Mouse (Mus musculus) embryonic facial prominence, embryonic 10.5 days (tissue): ENCODE measurements around the gene Cd207. TPM values are rescaled to one million over a fixed set of nuclear protein-coding genes. Genes with fewer than 3 reads are reported as not detected.
"Not testable (repeated sequence)": the region's sequence is repeated elsewhere in the genome, so short reads cannot be mapped to it uniquely, and the experiment has no call there.

ENCODE experiments used
- DNase-seq: peaks from one replicate; pipeline ENCODE4 v3.0.0-alpha.2; 2017; ENCODE audit warnings: low spot score
- H3K27ac ChIP-seq: fragments of 300-500 bp; sonication (generic); replicated peaks from 2 replicates; pipeline ENCODE4 v1.5.1; 2016; ENCODE audit warnings: mild to moderate bottlenecking
- H3K27me3 ChIP-seq: fragments of 300-500 bp; sonication (generic); replicated peaks from 2 replicates; pipeline ENCODE4 v1.6.1; 2016; ENCODE audit warnings: low read depth, mild to moderate bottlenecking; ENCODE audit not compliant: poor library complexity, severe bottlenecking
- H3K36me3 ChIP-seq: fragments of 300-500 bp; sonication (generic); replicated peaks from 2 replicates; pipeline ENCODE4 v1.6.1; 2016; ENCODE audit warnings: mild to moderate bottlenecking, moderate library complexity
- H3K4me1 ChIP-seq: fragments of 300-500 bp; sonication (generic); 2 replicates; pipeline ENCODE4 v1.6.1; 2016
- H3K4me3 ChIP-seq: fragments of 300-500 bp; sonication (generic); 2 replicates; pipeline ENCODE4 v1.5.1; 2016; ENCODE audit warnings: mild to moderate bottlenecking, moderate library complexity
- H3K9me3 ChIP-seq: fragments of 300-500 bp; sonication (generic); 2 replicates; pipeline ENCODE4 v1.6.1; 2016; ENCODE audit warnings: mild to moderate bottlenecking
- WGBS: fragments of 180-500 bp; shearing (Covaris S2); methylation state at CpG from one replicate; pipeline ENCODE4 v1.1.7; 2016; 5-methylcytosine and 5-hydroxymethylcytosine counted together
- polyA plus RNA-seq: library from polyadenylated mRNA; unstranded; fragments of >200 nt; fragmentation: Nextera tagmentation; extraction: Ambion mirVana; gene quantifications from 2 replicates; pipeline ENCODE4 v1.2.1, GENCODE M21; 2016

Cd207 gene
- polyA plus RNA-seq, 1 experiment from 2014 or later, result not detected

DNA sequence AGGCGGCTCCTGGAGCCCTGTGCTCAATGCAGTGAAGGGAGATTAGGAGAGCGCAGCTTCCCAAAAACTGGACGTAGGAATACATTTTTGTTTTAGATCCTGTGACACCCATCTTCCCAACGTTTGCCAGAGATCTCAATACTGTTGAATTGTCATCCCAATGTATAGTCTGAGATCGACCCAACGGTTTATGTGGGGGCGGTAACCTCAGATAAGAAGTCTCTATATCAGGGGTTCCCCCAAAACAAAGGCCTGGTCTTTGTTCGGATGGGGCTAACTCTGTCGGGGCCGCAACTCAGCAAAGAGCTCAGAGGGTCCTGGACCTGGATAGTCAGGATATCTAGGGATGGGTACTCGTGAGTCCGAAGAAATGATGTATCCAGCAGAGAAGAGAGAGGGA, 15.3 kb upstream of the Cd207 start:
- DNase-seq, result no peak
- Histone ChIP-seq H3K4me3 (no peak overlapping the region), H3K27me3 (peaks cover 99% of the 10 kb centered on the region), H3K4me1 (peaks cover 8% of the 10 kb centered on the region; the same call in 1 of the 2 replicates), H3K9me3 (no peaks in the 10 kb centered on the region), H3K36me3 (no peaks in the 10 kb centered on the region), H3K27ac (no peak overlapping the region)
- WGBS, result under 1% methylated on average over 12 of the region's 12 CpGs

DNA sequence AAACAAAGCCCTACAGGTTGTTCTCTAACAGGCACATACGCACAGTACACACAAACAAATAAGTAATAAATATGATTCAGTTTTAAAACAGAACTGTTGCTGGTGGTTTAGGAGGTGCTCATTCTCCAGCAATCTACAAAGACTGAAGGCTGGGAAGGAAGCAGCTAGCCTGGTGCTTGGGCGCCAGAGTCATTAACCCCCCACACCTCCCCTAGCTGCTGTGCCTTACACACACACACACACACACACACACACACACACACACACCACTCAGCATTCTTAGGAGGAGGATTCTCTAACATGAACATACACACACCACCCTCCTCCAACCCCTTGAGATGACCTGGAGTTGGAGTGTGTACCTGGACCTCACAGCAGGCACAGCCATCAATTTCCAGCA, 13.3 kb upstream of the Cd207 start:
- Histone ChIP-seq H3K36me3 (no peaks in the 10 kb centered on the region), H3K4me1 (peaks cover 8% of the 10 kb centered on the region; the same call in 1 of the 2 replicates), H3K27ac (no peak overlapping the region), H3K4me3 (no peak overlapping the region), H3K9me3 (no peaks in the 10 kb centered on the region), H3K27me3 (peaks cover 86% of the 10 kb centered on the region)
- WGBS, result 58% methylated on average over 2 of the region's 2 CpGs
- no peak for DNase-seq

DNA sequence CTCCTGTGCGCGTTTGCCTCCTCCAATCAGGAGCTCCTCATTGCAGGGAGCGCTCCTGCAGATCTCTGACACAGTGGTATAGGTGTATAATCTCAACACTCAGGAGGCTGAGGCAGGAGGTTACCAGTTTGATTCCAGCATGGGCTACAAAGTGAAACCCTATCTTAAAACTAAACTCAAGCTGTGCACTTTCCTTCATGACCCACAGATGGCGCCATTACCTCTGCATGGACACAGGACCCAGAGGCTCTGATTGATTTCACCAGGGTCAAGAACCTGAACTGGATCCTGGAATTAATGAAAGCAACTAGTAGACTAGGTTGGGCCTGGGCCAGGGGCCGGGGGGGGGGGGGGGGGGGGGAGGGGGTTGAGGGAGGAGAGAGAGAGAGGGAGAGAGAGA, 12.6 kb upstream of the Cd207 start:
- peaks cover 8% of the 10 kb centered on the region; the same call in 1 of the 2 replicates for H3K4me1 ChIP-seq
- no peaks in the 10 kb centered on the region for H3K36me3 ChIP-seq
- H3K27ac ChIP-seq, result no peak overlapping the region
- peaks cover 84% of the 10 kb centered on the region for H3K27me3 ChIP-seq
- no peaks in the 10 kb centered on the region for H3K9me3 ChIP-seq
- 27% methylated on average over 4 of the region's 5 CpGs for WGBS
- DNase-seq, result peak; percentile 54
- no peak overlapping the region for H3K4me3 ChIP-seq

DNA sequence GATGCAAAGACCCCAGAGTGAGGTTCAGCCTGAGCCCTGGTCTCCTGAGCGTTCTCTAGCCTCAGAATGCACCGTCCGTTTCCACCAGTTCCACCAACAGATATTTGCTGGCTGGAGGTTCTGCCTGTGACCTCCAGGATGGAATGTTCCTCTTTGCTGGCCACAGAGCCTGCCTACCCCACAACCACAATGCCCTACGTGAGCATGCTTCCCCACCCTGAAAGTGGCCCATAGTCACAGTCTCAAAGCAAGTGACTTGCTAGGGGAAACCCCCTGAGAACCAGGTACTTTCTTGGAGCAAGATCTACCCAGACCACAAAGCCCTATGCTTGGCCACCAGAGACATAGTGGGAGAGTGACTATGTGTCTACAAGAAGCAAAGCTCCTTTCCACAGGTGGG, 11.7 kb upstream of the Cd207 start:
- DNase-seq, result no peak
- Histone ChIP-seq H3K4me1 (peaks cover 8% of the 10 kb centered on the region; the same call in 1 of the 2 replicates), H3K27me3 (peaks cover 83% of the 10 kb centered on the region), H3K9me3 (no peaks in the 10 kb centered on the region), H3K4me3 (no peak overlapping the region), H3K36me3 (no peaks in the 10 kb centered on the region), H3K27ac (no peak overlapping the region)
- 86% methylated on average over 4 of the region's 4 CpGs for WGBS

DNA sequence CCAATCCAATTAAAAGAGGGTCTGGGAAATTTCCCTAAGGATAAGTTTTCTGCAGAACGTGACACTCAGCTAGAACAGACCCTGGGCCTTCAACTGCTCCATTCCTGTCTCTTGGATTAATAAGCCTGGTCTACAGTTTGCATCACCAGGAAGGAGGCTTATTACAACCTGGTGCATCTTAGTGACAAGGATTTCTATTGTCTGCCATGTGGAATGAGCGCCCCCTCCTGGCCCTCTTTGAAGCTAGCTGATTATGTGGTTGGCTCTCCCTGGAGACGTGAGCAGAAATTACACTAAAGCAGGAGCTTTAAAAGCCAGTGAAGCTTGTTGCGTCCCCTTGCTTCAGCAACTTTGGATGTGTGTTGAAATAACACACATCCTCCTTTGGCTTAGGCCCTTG, 4.3 kb downstream of the Cd207 start:
- no peaks in the 10 kb centered on the region for H3K36me3 ChIP-seq
- peaks cover 6% of the 10 kb centered on the region; the same call in 1 of the 2 replicates for H3K27me3 ChIP-seq
- H3K4me1 ChIP-seq, result no peaks in the 10 kb centered on the region
- H3K4me3 ChIP-seq, result no peak overlapping the region
- H3K9me3 ChIP-seq, result no peaks in the 10 kb centered on the region
- DNase-seq, result peak; percentile 82
- H3K27ac ChIP-seq, result no peak overlapping the region
- 8% methylated on average over 4 of the region's 4 CpGs for WGBS

DNA sequence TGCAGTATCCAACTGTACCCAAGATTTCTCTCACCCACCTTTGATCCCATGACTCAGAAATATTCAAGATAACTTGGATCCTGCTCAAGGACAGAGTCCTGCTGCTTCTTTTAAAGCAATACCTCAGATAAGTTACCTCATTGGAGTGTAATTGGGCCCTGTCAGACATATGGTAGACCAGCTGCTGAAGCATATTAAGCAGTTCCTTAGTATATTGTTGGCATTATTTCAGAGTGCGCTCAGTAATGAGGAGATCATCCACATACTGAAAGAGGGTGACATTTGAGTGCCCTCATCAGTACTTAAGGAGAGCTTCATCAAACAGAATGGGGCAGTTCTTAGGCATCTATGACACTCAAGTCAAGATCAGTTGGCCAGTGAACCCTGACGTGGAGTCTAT, 12.6 kb downstream of the Cd207 start:
- WGBS, result 89% methylated on average over 2 of the region's 2 CpGs

DNA sequence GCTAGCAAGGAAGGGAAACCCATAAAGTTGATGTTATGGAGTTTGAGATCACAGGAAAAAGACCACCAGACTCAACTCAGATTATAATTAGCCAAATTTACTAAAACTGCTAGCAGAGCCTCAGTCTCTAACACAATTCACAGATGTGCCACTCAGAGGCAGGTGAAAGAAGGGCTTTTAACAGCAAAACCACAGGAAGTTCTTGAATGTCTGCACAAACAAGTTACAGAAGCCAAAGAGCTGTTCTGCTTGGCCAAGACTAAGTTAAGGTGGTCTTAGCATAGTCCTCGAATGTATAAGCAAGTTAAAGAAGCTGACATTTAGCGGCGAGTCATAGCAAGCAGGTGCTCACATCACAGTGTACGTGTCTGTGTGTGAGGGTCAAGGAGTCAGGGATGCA, 16.8 kb downstream of the Cd207 start:
- Histone ChIP-seq H3K4me3 (no peak overlapping the region), H3K27ac (no peak overlapping the region)
- WGBS, result 83% methylated on average over 4 of the region's 4 CpGs

More for the DNA sequence above, 12.6 kb downstream of the Cd207 start:
- no peak for DNase-seq
- Histone ChIP-seq H3K27me3 (no peaks in the 10 kb centered on the region; the same call in 1 of the 2 replicates), H3K9me3 (no peaks in the 10 kb centered on the region), H3K4me1 (no peaks in the 10 kb centered on the region), H3K4me3 (no peak overlapping the region), H3K36me3 (no peaks in the 10 kb centered on the region), H3K27ac (no peak overlapping the region)

DNA sequence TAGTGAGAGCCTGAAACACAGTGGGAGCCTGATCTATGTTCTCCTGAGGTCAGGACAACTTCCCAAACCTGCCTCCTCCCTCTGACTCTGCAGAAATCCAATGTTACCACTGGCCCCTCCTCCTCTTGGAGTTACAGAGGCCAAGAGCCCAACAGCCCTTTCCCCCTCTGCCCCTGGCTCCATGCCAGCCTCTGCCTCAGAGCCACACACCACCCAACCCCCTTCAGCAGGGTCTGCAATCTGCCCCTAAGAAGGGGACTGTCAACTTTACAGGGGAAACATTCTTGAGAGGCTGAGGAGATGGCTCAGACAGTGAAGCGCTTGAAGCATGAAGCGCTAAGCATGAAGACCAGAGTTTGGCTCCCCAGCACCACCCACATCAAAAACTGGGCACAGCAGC, 21.6 kb downstream of the Cd207 start, which contains the start of gene Clec4f:
Clec4f (minus strand) TSS at position 101 of the 400 bp plus-strand sequence.
- Histone ChIP-seq H3K4me3 (no peak within 1 kb of the TSS), H3K9me3 (no peaks in the 10 kb centered on the region), H3K36me3 (no peaks in the 10 kb centered on the region), H3K4me1 (0 out of 2 replicates have a peak, but pooled peaks cover 2% of the 10 kb centered on the region), H3K27me3 (no peaks in the 10 kb centered on the region), H3K27ac (no peak within 1 kb of the TSS)
- DNase-seq, result no peak
- 95% methylated on average over 2 of the region's 2 CpGs for WGBS

More for the DNA sequence above, 16.8 kb downstream of the Cd207 start:
- no peak for DNase-seq
- no peaks in the 10 kb centered on the region; the same call in 1 of the 2 replicates for H3K27me3 ChIP-seq
- no peaks in the 10 kb centered on the region for H3K36me3 ChIP-seq
- H3K4me1 ChIP-seq, result no peaks in the 10 kb centered on the region
- H3K9me3 ChIP-seq, result no peaks in the 10 kb centered on the region

DNA sequence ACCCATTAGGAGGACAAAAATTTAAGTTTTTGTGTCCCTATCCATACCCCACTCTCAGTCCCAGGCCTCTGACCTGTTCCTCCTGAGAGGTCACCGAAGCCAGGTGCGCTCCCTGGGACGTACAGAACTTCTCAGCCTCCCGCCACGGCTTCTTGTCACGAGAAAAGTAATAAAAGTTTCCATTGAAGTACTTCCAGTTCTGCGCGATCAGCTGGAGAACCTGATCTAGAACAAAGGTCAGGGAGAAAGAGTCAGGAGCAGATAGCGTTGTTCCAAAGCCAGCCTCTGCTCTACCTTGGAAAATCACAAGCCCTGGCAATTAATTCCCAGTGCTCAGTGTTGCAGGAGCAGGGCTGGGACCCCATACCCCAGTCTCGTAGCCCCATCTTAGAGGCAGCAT, 30.9 kb downstream of the Cd207 start:
- Histone ChIP-seq H3K27ac (no peak overlapping the region), H3K9me3 (no peaks in the 10 kb centered on the region)

DNA sequence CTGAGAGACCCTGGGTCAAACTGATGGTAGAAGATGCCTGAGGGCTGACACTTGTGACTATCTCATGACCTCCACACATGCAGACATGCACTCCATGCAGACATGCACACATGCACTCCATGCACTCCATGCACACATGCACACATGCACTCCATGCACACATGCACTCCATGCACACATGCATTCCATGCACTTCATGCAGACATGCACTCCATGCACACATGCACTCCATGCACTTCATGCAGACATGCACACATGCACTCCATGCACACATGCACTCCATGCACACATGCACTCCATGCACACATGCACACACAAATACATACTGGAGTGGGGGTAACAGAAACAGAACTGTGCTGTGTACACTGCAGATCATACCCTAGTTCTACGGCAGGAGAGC, 42.3 kb downstream of the Cd207 start:
- Histone ChIP-seq H3K9me3 (no peaks in the 10 kb centered on the region), H3K36me3 (no peaks in the 10 kb centered on the region), H3K4me3 (no peak overlapping the region), H3K4me1 (peaks cover 4% of the 10 kb centered on the region; the same call in 1 of the 2 replicates), H3K27ac (no peak overlapping the region), H3K27me3 (0 out of 2 replicates have a peak, but pooled peaks cover 4% of the 10 kb centered on the region)
- 84% methylated on average over 1 of the region's 1 CpGs for WGBS
- DNase-seq, result no peak

More for the DNA sequence above, 30.9 kb downstream of the Cd207 start:
- no peak overlapping the region for H3K4me3 ChIP-seq
- H3K4me1 ChIP-seq, result no peaks in the 10 kb centered on the region; the same call in 1 of the 2 replicates
- H3K27me3 ChIP-seq, result no peaks in the 10 kb centered on the region
- DNase-seq, result no peak
- H3K36me3 ChIP-seq, result no peaks in the 10 kb centered on the region
- 87% methylated on average over 10 of the region's 10 CpGs for WGBS

DNA sequence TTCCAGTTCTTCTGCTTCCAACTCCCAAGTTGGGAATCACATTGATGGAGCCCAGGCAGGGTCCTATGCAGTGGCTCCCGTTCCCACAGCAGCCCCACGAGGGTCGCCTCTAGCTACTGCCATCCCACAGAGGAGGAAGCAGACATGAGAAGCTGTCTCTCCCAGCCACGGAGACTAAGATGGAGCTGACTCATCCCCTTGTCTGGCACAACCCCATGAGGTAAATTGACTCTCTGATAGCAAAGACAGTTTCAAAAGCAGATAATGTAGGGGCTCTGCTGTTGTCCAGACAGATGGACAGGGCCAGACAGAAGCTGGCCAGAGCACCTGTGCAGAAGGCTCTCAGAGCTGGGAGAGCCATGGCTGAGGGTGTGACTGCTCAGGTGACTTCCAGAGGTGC, 43.0 kb downstream of the Cd207 start:
- H3K4me1 ChIP-seq, H3K4me3 ChIP-seq, DNase-seq, H3K36me3 ChIP-seq, H3K27me3 ChIP-seq, H3K9me3 ChIP-seq, H3K27ac ChIP-seq: not testable (repeated sequence)
- 79% methylated on average over 4 of the region's 4 CpGs for WGBS

DNA sequence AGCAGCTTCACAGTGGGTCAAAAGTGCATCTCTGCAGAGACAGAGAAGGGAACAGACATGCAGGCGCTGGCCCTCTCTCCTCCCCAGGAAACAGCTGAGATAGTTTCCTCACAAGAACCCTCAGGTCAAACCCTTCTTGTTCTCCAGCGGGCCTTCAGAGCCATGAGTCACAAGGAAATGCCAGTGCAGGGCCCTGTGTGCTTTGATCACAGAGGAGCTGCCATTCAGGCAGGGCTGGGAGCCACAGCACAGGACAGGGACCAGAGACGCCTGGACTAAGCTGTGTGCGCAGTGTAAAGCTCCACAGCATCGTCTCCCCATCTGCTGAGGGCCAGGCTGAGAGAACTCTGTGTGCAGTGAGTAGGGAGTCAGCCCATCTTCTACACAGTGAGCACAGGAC, 43.6 kb downstream of the Cd207 start:
- not testable (repeated sequence) for H3K9me3 ChIP-seq, H3K27ac ChIP-seq, H3K36me3 ChIP-seq, DNase-seq, H3K4me3 ChIP-seq, H3K27me3 ChIP-seq, H3K4me1 ChIP-seq
- 47% methylated on average over 5 of the region's 5 CpGs for WGBS

DNA sequence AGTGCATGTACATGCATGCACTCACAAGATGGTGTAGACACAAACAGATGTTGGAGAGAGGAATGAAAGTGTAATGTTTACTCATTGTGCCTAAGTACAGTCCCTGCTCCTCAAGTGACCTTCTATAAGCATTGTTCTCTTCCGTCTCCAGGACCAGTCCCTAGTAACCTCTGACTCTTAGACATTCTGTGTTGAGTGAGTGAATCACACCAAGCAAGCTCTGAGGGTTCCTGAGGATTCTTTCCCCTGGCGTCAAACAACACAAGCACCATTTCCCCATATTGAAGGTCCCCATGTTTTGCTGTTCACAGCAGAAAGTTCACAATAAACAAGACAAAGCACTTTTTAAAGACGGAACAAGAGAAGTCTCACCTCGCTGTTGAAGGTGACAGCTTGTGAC, 45.8 kb downstream of the Cd207 start:
- DNase-seq, result no peak
- H3K27ac ChIP-seq, result no peak overlapping the region
- no peaks in the 10 kb centered on the region for H3K9me3 ChIP-seq
- H3K4me3 ChIP-seq, result no peak overlapping the region
- 0 out of 2 replicates have a peak, but pooled peaks cover 7% of the 10 kb centered on the region for H3K27me3 ChIP-seq
- H3K4me1 ChIP-seq, result peaks cover 4% of the 10 kb centered on the region; the same call in 1 of the 2 replicates
- H3K36me3 ChIP-seq, result no peaks in the 10 kb centered on the region
- WGBS, result 78% methylated on average over 4 of the region's 4 CpGs
